Mouse (Mus musculus) G1E (cell line): ENCODE data around the gene Msantd2. TPM values are rescaled to one million over a fixed set of nuclear protein-coding genes. Genes with fewer than 3 reads are reported as not detected.

ENCODE experiments used
- ATAC-seq: 2 replicates; pipeline ENCODE4 v1.8.0; 2016; ENCODE audit warnings: mild to moderate bottlenecking; ENCODE audit not compliant: insufficient number of reproducible peaks, poor library complexity, low FRiP score, severe bottlenecking; ENCODE audit errors: extremely low read depth
- DNase-seq: peaks from one replicate; pipeline ENCODE4 v3.0.0; 2012; ENCODE audit warnings: low spot score
- H3K27me3 ChIP-seq: 2 replicates; pipeline ENCODE4 v1.6.1; 2012; ENCODE audit warnings: mild to moderate bottlenecking, low read length, inconsistent platforms; ENCODE audit not compliant: insufficient read depth
- H3K36me3 ChIP-seq: replicated peaks from 2 replicates; pipeline ENCODE3; 2012; ENCODE audit warnings: mild to moderate bottlenecking, inconsistent platforms
- H3K4me1 ChIP-seq: 2 replicates; pipeline ENCODE4 v1.6.1; 2012; ENCODE audit warnings: low read depth, low read length, inconsistent platforms, mixed read lengths; ENCODE audit not compliant: insufficient read depth
- H3K4me3 ChIP-seq: 2 replicates; pipeline ENCODE4 v1.5.1; 2012; ENCODE audit warnings: low read depth, mild to moderate bottlenecking, inconsistent platforms, low read length, moderate library complexity, mixed read lengths
- H3K9me3 ChIP-seq: replicated peaks from 2 replicates; pipeline ENCODE4 v1.6.1; 2012; ENCODE audit warnings: inconsistent platforms
- CTCF ChIP-seq: IDR thresholded peaks from 2 replicates; pipeline ENCODE4 v1.5.1; 2012; ENCODE audit warnings: low read depth, low read length, inconsistent platforms, mixed read lengths
- GATA1 ChIP-seq: IDR thresholded peaks from 2 replicates; pipeline ENCODE4 v1.6.1; 2012; ENCODE audit warnings: borderline replicate concordance, low read length, inconsistent platforms, mixed read lengths
- GATA2 ChIP-seq: IDR thresholded peaks from 2 replicates; pipeline ENCODE4 v1.6.1; 2012; ENCODE audit warnings: low read depth, low read length, inconsistent platforms, borderline replicate concordance
- POLR2AphosphoS5 ChIP-seq: IDR thresholded peaks from 2 replicates; pipeline ENCODE4 v1.6.1; 2012; ENCODE audit warnings: low read depth, low read length, inconsistent platforms; ENCODE audit not compliant: insufficient replicate concordance
- TAL1 ChIP-seq: conservative IDR thresholded peaks from 2 replicates; pipeline ENCODE4 v1.6.1; 2012; ENCODE audit warnings: low read depth, low read length, inconsistent platforms, mixed read lengths
- polyA plus RNA-seq: library from polyadenylated mRNA; stranded (reverse); fragments of >175 nt; gene quantifications from 2 replicates; pipeline ENCODE4 v1.2.3, GENCODE M21; 2012
- total RNA-seq, 2 experiments: library from RNA; stranded (forward) in 1 of 2; stranded (reverse) in 1 of 2; fragments of 200-1000 nt in 1 of 2; fragments of >200 nt in 1 of 2; fragmentation: Nextera tagmentation in 1 of 2; gene quantifications; 2 replicates each; pipeline ENCODE4 v1.2.3; 2014 to 2017

Msantd2 gene
- total and polyA plus RNA-seq, 3 experiments: 27.5 to 59.1 (median 49.4) TPM

DNA sequence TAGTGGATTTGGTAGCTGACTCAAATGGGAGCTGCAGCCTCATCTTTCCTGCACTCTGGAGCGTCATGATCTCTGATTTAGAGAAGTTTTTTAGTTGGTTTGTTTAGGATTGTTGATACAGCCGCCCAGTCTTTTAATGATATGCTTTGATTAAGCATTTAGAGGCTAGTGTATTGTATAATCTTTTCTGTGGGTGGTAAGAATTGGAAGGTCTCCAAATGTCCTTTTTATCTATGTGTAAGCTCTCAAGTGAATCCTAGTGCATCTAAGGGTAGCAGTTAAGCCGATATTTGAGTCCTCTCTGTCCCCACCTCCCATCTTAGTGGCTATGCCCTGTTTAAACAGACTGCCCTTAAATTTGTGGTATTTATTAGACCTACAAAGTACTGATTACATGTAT lies 25.3 kb downstream of the Msantd2 start:
- DNase-seq: no peak

DNA sequence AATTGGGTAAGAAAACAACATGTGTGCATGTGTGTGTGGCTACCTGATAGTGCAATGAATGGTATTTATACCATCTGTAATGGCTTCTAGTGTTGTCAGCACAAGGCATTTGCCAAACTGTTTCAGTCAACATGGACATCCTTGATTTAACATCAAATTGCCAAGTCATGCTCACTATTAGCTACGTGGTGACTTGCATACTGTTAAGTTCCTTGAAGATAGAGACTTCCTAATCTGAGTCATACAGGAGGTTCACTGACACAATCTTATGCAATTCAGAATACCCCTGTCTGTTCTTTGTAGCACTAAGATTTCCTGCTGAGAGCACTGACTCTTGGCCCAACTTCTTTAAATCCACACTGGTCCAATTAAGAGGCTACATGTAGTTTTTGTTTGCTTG lies 28.3 kb downstream of the Msantd2 start:
- no peak for DNase-seq
- no peak overlapping the region; the same call in 1 of the 2 replicates for H3K4me3 ChIP-seq

More for the DNA sequence above, 25.3 kb downstream of the Msantd2 start:
- Histone ChIP-seq H3K9me3 (no peaks in the 10 kb centered on the region; the same call in 1 of the 2 replicates), H3K36me3 (peaks cover 20% of the 10 kb centered on the region), H3K4me1 (peaks cover 50% of the 10 kb centered on the region), H3K4me3 (no peak overlapping the region), H3K27me3 (no peaks in the 10 kb centered on the region)
- no peak for TF ChIP-seq TAL1
- TF ChIP-seq GATA1: no peak
- TF ChIP-seq POLR2AphosphoS5: no peak
- TF ChIP-seq CTCF: no peak
- TF ChIP-seq GATA2: no peak
- ATAC-seq: no peak

DNA sequence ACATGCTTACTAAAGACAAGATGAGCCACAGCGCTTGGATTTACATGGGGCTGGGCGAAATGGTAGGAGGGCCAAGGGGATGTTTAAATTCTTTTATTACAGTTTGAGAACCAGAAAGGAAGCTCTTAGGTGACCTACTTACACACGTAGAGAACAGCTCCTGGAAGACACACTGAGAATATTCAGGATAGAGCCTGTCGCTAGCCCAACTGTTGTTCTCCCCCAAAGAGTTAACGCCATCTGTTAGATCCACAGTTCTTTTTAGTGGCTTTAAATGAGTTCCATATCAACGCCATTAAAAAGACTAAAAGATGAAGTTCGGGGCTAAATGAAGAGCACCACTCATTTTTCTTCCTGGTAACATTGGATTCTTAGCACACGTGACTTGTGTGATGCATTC lies 29.9 kb downstream of the Msantd2 start:
- DNase-seq (no peak), ATAC-seq (no peak)
- peaks cover 47% of the 10 kb centered on the region for H3K4me1 ChIP-seq
- H3K4me3 ChIP-seq: no peak overlapping the region
- H3K36me3 ChIP-seq: peaks cover 49% of the 10 kb centered on the region
- H3K9me3 ChIP-seq: no peaks in the 10 kb centered on the region
- no peaks in the 10 kb centered on the region for H3K27me3 ChIP-seq
- TF ChIP-seq CTCF: no peak

More for the DNA sequence above, 28.3 kb downstream of the Msantd2 start:
- no peaks in the 10 kb centered on the region for H3K27me3 ChIP-seq
- peak; percentile 91 for ATAC-seq
- TF ChIP-seq GATA2 (no peak), TAL1 (peak; percentile 96), POLR2AphosphoS5 (no peak), GATA1 (no peak)
- H3K36me3 ChIP-seq: peaks cover 42% of the 10 kb centered on the region
- peaks cover 47% of the 10 kb centered on the region for H3K4me1 ChIP-seq
- no peaks in the 10 kb centered on the region for H3K9me3 ChIP-seq

DNA sequence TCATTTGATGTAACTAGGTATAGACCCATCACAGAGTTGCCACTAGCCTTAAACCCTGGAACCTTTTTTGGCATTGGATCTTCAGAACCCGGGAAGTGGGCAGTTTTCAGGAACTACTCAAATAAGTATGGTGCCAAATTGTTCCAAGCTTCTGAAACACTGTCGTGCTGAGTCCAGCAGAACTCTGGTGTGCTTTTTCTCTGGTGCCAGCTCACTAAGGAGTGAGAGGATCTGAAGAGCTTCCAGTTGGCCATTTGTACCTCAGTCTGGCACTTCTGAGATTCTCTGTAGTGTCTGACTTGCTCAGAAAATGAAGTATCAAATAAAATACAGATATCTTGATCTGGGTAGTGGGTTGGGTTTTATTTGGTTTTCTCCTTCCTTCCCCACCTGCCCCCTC lies 30.9 kb downstream of the Msantd2 start:
- TF ChIP-seq GATA2: no peak
- no peak for TF ChIP-seq POLR2AphosphoS5
- no peak for TF ChIP-seq TAL1
- TF ChIP-seq CTCF: no peak
- no peak for TF ChIP-seq GATA1
- Histone ChIP-seq H3K9me3 (no peaks in the 10 kb centered on the region), H3K4me1 (peaks cover 38% of the 10 kb centered on the region), H3K36me3 (peaks cover 53% of the 10 kb centered on the region), H3K4me3 (no peak overlapping the region), H3K27me3 (no peaks in the 10 kb centered on the region)
- no peak for ATAC-seq
- DNase-seq: no peak

DNA sequence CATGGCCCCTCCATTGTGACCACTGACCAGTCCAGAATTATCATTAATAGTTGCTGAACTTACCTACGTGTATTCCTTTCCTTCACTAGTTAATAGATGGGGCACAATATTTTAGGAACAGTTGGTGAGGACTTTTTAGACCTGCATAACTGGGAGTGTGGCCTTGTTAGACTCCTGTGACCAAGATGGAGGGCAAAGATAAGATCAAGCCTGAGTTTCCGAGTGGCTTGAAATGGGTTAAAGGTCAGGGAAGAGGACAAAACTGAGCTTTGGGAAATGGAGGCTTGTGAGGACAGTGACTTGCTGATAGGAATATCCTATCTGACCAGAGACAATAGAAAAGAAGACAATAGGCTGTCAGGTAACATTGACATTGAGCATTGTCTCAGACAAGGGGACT lies 36.3 kb downstream of the Msantd2 start:
- Histone ChIP-seq H3K27me3 (peaks cover 22% of the 10 kb centered on the region), H3K4me1 (peaks cover 12% of the 10 kb centered on the region), H3K4me3 (no peak overlapping the region), H3K36me3 (peaks cover 57% of the 10 kb centered on the region), H3K9me3 (no peaks in the 10 kb centered on the region)
- DNase-seq: no peak
- no peak for TF ChIP-seq CTCF
- no peak for TF ChIP-seq POLR2AphosphoS5
- TF ChIP-seq GATA1: no peak
- no peak for TF ChIP-seq GATA2
- no peak for TF ChIP-seq TAL1
- ATAC-seq: no peak

DNA sequence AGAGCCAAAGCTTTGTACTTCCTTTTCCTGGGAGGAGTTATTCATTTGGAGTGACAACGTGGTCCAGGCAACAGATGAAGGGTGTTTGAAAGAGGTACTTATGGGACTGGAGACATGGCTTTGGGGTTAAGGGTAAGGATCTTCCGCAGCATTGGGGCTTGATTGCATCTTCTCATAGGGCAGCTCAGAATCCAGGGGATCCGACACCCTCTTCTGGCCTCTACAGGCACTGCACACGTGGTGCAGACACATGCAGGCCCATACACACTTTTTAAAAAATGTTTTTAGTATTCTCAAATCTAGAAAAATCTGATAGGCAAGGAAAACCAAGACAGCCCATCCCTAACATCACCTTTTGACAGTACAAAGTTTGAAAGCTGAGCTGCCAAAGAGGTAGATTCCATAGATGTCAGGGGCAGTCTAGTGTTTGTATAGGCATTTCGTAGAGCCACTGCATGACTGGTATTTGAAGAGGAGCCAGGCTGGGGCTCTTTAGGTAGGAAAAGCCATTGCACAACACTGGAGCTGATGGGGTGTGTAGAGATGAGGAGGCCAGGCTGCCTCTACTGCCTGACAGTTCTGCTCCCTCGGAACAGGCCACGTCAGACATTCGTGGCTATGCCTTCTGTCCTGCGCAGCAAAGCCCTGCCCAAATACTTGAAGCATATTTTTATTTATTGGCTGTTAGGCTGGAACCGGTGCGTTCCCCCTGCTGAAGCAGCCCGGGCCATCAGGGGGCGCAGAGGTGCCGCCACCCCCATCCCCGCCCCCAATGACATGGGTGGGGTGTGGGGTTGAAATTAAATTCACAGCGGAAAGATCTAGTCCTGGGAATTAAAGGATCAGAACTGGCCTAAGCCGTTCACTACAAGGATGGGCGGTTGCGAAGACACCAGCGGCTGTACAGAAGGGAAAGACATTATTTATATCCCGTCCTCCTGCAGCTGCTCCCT lies 37.6 kb downstream of the Msantd2 start:
- ATAC-seq: no peak
- peaks cover 12% of the 10 kb centered on the region for H3K4me1 ChIP-seq
- TF ChIP-seq POLR2AphosphoS5: no peak
- H3K4me3 ChIP-seq: no peak overlapping the region
- H3K27me3 ChIP-seq: peaks cover 32% of the 10 kb centered on the region
- no peak for DNase-seq
- H3K36me3 ChIP-seq: peaks cover 48% of the 10 kb centered on the region
- no peaks in the 10 kb centered on the region for H3K9me3 ChIP-seq
